Mouse (Mus musculus) G1E (cell line): ENCODE data around the gene Il17rd. TPM values are rescaled to one million over a fixed set of nuclear protein-coding genes. Genes with fewer than 3 reads are reported as not detected.

Experiments used
- ATAC-seq: 2 replicates; pipeline ENCODE4 v1.8.0; 2016; ENCODE audit warnings: mild to moderate bottlenecking; ENCODE audit not compliant: insufficient number of reproducible peaks, poor library complexity, low FRiP score, severe bottlenecking; ENCODE audit errors: extremely low read depth
- DNase-seq: peaks from one replicate; pipeline ENCODE4 v3.0.0; 2012; ENCODE audit warnings: low spot score
- H3K27me3 ChIP-seq: 2 replicates; pipeline ENCODE4 v1.6.1; 2012; ENCODE audit warnings: mild to moderate bottlenecking, low read length, inconsistent platforms; ENCODE audit not compliant: insufficient read depth
- H3K36me3 ChIP-seq: replicated peaks from 2 replicates; pipeline ENCODE3; 2012; ENCODE audit warnings: mild to moderate bottlenecking, inconsistent platforms
- H3K4me1 ChIP-seq: 2 replicates; pipeline ENCODE4 v1.6.1; 2012; ENCODE audit warnings: low read depth, low read length, inconsistent platforms, mixed read lengths; ENCODE audit not compliant: insufficient read depth
- H3K4me3 ChIP-seq: 2 replicates; pipeline ENCODE4 v1.5.1; 2012; ENCODE audit warnings: low read depth, mild to moderate bottlenecking, inconsistent platforms, low read length, moderate library complexity, mixed read lengths
- H3K9me3 ChIP-seq: replicated peaks from 2 replicates; pipeline ENCODE4 v1.6.1; 2012; ENCODE audit warnings: inconsistent platforms
- CTCF ChIP-seq: IDR thresholded peaks from 2 replicates; pipeline ENCODE4 v1.5.1; 2012; ENCODE audit warnings: low read depth, low read length, inconsistent platforms, mixed read lengths
- GATA1 ChIP-seq: IDR thresholded peaks from 2 replicates; pipeline ENCODE4 v1.6.1; 2012; ENCODE audit warnings: borderline replicate concordance, low read length, inconsistent platforms, mixed read lengths
- GATA2 ChIP-seq: IDR thresholded peaks from 2 replicates; pipeline ENCODE4 v1.6.1; 2012; ENCODE audit warnings: low read depth, low read length, inconsistent platforms, borderline replicate concordance
- POLR2AphosphoS5 ChIP-seq: IDR thresholded peaks from 2 replicates; pipeline ENCODE4 v1.6.1; 2012; ENCODE audit warnings: low read depth, low read length, inconsistent platforms; ENCODE audit not compliant: insufficient replicate concordance
- TAL1 ChIP-seq: conservative IDR thresholded peaks from 2 replicates; pipeline ENCODE4 v1.6.1; 2012; ENCODE audit warnings: low read depth, low read length, inconsistent platforms, mixed read lengths
- polyA plus RNA-seq: library from polyadenylated mRNA; stranded (reverse); fragments of >175 nt; gene quantifications from 2 replicates; pipeline ENCODE4 v1.2.3, GENCODE M21; 2012
- total RNA-seq, 2 experiments: library from RNA; stranded (forward) in 1 of 2; stranded (reverse) in 1 of 2; fragments of 200-1000 nt in 1 of 2; fragments of >200 nt in 1 of 2; fragmentation: Nextera tagmentation in 1 of 2; gene quantifications; 2 replicates each; pipeline ENCODE4 v1.2.3; 2014 to 2017

The Il17rd gene
- total and polyA plus RNA-seq, 3 experiments, result 0.11 TPM; not detected in 2

DNA sequence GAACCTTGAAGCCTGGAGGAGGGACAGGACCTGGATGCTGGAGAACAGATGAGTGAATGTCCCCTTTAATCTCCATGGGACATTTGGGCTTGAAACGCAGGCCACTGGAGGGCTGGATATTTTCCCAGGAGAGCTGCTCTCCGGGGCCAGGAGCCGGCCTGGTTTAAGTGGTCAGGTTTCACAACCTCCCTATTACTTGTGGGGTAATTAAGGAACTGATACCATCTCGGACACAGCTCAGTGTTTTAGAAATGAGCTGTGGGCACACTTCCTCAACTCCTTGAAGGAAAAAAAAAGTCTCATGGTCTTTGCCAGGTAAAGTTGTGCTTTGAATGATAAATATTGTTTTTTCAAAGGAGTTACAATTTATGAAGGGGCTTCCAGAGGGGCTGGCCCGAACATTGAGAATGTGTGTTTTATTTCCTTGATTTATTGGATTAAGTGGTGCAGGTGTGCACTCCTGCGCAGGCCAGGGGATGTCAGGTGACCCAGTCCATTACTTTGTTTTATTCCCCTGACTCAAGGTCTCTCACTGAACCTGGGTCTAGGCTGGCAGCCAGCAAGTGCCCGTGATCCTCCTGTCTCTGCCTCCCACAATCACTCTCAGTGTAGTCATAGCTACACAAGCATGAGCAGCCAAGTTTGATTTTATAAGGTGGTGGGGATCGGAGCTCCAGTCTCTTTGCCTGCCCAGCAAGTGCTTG, 3.7 kb downstream of the Il17rd start:
- no peak for ATAC-seq
- no peak for DNase-seq
- H3K27me3 ChIP-seq, result peaks cover 14% of the 10 kb centered on the region; the same call in 1 of the 2 replicates

DNA sequence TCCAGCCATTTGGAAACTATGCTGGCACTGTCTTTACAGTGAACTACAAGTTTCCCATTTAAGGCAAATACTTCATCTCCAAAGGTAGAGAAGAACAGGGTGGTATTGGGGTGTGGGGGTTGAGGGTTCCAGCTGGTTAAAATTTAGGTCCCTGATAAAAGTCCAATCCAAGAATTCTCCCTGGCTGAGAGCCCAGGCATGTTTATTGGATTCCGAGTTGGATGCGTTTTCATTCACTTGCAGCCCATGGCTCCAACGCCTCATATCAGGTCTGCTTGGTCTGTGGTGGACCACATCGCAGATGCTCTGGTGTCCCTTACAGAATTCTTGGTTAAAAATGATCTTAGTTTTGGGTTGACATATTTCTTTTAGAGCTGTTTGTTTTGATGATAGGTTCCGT, 4.7 kb downstream of the Il17rd start:
- Histone ChIP-seq H3K27me3 (peaks cover 14% of the 10 kb centered on the region; the same call in 1 of the 2 replicates), H3K36me3 (no peaks in the 10 kb centered on the region), H3K9me3 (no peaks in the 10 kb centered on the region), H3K4me1 (no peaks in the 10 kb centered on the region), H3K4me3 (no peak overlapping the region)
- TF ChIP-seq TAL1 (no peak), POLR2AphosphoS5 (no peak), GATA2 (no peak), GATA1 (no peak), CTCF (no peak)
- DNase-seq (no peak), ATAC-seq (no peak)

More for the DNA sequence above, 3.7 kb downstream of the Il17rd start:
- Histone ChIP-seq H3K4me3 (no peak overlapping the region), H3K4me1 (no peaks in the 10 kb centered on the region), H3K9me3 (no peaks in the 10 kb centered on the region), H3K36me3 (no peaks in the 10 kb centered on the region)
- TF ChIP-seq CTCF (no peak), POLR2AphosphoS5 (no peak), TAL1 (no peak), GATA2 (no peak), GATA1 (no peak)

DNA sequence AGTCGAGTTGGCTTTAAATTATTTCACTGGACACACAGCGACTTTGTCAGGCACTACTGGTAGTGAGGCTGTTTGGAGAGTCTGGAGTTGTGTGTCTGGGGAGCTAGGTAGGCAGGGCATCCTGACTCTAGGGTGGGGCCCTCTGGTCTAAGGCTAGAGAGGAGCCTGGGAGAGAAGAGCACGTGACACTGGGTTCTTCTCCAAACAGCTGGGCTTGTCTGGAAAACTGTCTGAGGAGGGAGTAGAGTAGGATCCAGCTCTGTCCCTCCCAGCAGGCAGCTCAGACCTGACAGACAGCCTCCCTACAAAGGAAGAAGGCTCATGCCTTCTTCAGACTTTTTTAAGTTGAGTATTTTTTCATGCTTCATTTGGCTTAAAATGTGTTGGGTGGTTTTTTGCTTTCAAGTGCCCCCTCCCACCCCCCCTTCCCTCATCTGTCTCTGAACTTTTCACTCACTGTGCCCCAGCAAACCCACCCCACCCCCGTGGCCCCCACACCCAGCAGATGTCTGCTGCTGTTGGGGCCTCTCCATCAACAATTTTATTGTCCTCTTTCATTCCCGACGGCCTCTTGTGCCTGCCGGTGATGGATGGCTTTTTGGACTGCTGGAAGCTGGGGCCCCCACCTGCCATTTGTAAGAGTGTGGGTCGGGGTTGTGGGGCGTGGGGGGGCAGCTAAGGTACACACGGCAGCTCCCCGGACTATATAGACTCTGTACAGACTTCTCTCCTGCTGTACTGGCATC, 5.7 kb downstream of the Il17rd start:
- ATAC-seq (no peak), DNase-seq (no peak)
- TF ChIP-seq GATA1 (no peak), GATA2 (no peak), TAL1 (no peak), POLR2AphosphoS5 (no peak), CTCF (no peak)

DNA sequence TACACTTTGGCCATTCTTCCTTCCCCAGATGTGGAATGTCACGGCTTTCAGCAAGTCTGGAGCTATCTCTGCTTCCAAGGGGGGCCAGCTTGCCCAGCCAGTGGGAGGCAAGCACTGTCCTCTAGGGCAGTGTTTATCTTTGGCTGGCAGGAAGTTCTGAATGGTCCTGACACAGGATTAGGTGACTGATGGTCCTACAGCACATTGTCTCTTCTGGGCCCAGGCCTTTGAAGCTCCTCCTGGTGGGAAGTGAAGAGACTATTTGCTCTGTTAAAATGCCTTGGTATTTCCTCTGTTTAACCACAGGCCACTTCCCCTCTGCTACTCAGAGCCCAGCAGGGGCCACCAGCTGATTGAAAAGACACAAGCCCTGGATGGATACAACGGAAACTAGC, 6.2 kb downstream of the Il17rd start:
- ATAC-seq (no peak), DNase-seq (no peak)
- no peaks in the 10 kb centered on the region for H3K9me3 ChIP-seq
- no peaks in the 10 kb centered on the region for H3K4me1 ChIP-seq
- TF ChIP-seq TAL1 (no peak), CTCF (no peak), GATA1 (no peak), POLR2AphosphoS5 (no peak), GATA2 (no peak)
- H3K4me3 ChIP-seq, result no peak overlapping the region
- 0 out of 2 replicates have a peak, but pooled peaks cover 2% of the 10 kb centered on the region for H3K27me3 ChIP-seq
- H3K36me3 ChIP-seq, result no peaks in the 10 kb centered on the region

More for the DNA sequence above, 5.7 kb downstream of the Il17rd start:
- H3K9me3 ChIP-seq, result no peaks in the 10 kb centered on the region
- H3K4me3 ChIP-seq, result no peak overlapping the region
- no peaks in the 10 kb centered on the region for H3K4me1 ChIP-seq
- H3K36me3 ChIP-seq, result no peaks in the 10 kb centered on the region
- H3K27me3 ChIP-seq, result 0 out of 2 replicates have a peak, but pooled peaks cover 7% of the 10 kb centered on the region

DNA sequence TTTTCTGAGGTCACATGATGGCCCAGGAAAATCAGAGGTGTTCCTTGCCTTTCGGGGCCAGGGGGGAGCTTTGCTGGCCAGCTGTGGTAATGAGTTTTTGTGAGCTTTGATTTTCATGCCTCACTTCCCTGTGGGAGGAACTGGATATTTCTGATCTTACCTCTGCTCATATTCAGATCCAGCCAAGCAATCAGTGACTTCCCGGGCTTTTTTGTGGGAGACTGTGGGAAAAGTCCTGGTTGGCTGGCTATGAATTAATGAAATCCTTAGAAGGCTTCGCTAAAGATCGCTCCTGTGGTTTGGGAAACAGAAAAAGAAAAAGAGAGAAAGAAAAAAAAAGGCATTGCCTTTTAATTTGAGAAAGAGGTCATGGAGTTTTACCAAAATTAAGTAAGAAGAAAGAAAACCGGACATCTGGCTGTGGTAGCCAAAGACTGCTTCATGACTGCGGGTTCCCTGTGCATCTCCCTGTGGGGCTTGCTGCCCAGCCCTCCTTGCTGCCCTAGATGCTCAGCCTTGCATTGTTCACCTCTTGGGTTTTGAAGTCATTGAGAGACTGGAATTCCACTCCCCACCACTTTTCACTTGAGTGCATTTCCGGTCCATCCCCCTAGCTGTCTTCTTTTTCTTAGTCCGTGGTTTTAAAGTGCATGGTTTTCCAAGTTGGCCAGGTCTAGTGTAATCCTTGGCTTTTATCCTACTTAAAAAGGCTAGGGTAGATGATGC, 9.7 kb downstream of the Il17rd start:
- no peak for TF ChIP-seq GATA1
- TF ChIP-seq TAL1, result no peak
- TF ChIP-seq POLR2AphosphoS5, result no peak
- no peak for TF ChIP-seq CTCF
- no peak for TF ChIP-seq GATA2
- DNase-seq (no peak), ATAC-seq (no peak)
- H3K36me3 ChIP-seq, result no peaks in the 10 kb centered on the region
- no peaks in the 10 kb centered on the region for H3K4me1 ChIP-seq
- H3K27me3 ChIP-seq, result no peaks in the 10 kb centered on the region
- no peaks in the 10 kb centered on the region for H3K9me3 ChIP-seq
- H3K4me3 ChIP-seq, result no peak overlapping the region

DNA sequence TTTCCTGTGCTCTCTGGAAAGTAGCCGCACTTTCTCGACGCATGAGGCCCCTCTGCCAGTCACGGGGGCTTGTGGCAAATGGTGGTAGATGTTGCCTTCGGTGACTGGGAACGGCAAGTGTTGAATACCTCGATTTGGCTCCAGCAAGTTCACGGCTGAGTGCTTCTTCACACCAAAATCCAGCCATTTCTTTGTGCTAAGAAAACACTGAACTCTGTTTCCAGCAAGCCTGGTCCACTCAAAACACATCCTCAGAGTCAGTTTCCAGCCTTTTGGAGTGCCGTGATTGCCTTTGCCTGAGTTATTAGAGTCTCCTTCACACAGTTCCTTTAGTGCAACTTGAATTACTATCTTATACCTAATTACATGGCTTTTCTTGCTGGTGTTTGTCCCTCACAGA, 11.3 kb downstream of the Il17rd start:
- H3K27me3 ChIP-seq, result no peaks in the 10 kb centered on the region

More for the DNA sequence above, 11.3 kb downstream of the Il17rd start:
- no peak overlapping the region for H3K4me3 ChIP-seq
- no peaks in the 10 kb centered on the region for H3K9me3 ChIP-seq
- no peaks in the 10 kb centered on the region for H3K4me1 ChIP-seq
- TF ChIP-seq TAL1, result no peak
- TF ChIP-seq GATA1, result no peak
- no peak for TF ChIP-seq POLR2AphosphoS5
- no peak for TF ChIP-seq GATA2
- TF ChIP-seq CTCF, result no peak
- no peak for DNase-seq
- no peak for ATAC-seq
- H3K36me3 ChIP-seq, result no peaks in the 10 kb centered on the region
